Mouse (Mus musculus): ENCODE measurements at regions not wholly inside any gene's neighbourhood (a gene's known extent, or its start where the extent isn't known, plus 50 kb on each side); places are given as distances from the start of the nearest gene placed in this dataset.
"Not testable (repeated sequence)": the region's sequence is repeated elsewhere in the genome, so short reads cannot be mapped to it uniquely, and the experiment has no call there.

DNA sequence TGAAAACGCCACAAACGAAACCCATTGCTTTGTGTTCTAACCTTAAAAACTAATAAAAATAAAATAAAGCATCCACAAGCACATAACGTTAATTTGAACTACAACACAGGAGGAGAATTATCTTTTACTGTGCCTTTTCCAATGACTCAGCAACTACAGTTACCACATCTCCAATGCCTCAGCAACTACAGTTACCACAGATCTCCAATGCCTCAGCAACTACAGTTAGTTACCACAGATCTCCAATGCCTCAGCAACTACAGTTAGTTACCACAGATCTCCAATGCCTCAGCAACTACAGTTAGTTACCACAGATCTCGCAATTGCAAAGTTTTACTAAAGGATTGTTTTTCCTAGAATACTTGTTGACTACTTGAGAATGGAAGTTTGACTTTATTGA is 248.7 kb downstream of the Kctd12 start:
- not testable (repeated sequence) for TF ChIP-seq POLR2A (IDR thresholded peaks at IDR 0.05; ENCODE audit: insufficient read length, low read depth); TCF12 (IDR thresholded peaks at IDR 0.05; ENCODE audit: insufficient read depth, poor library complexity, severe bottlenecking); POLR2AphosphoS2 (IDR thresholded peaks at IDR 0.05; ENCODE audit: insufficient read length, low read depth); E2F4 (IDR thresholded peaks at IDR 0.05; ENCODE audit: insufficient read depth); MYOD1 (IDR thresholded peaks at IDR 0.05; ENCODE audit: control insufficient read depth in 1 of 3, insufficient read length in 2 of 3, low read depth in 2 of 3); MAX (IDR thresholded peaks at IDR 0.05; ENCODE audit: low read depth); REST (IDR thresholded peaks at IDR 0.05; ENCODE audit: insufficient read depth, insufficient read length)

Measured in myocyte (in vitro differentiated cells).